Mouse (Mus musculus): Measurements from ENCODE around the gene Tenm4. TPM values are rescaled to one million over a fixed set of nuclear protein-coding genes. Genes with fewer than 3 reads are reported as not detected.

Tenm4 gene
- total and polyA plus RNA-seq, 2 experiments from 2014 or later = 1.4 to 5.9 TPM

DNA sequence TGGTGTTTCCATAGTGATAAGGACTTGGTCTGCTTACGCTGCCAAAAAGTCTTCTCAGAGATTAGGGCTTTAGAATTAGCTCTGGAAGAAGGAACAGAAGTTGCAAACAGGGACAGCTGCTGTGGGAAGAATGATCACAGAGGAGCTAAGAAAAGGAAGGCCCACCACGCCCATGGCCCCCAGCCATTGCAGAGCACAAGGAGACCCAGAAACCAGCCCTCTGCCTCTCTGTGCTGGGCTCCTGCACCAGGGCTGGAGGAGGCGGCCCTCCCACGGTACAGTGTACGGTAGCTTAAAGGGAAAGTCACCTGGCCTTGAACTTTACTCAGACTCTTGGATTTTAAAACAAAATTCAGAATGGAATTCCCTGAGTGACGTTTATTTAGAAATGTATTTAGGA, 597.7 kb downstream of the Tenm4 start:
- peak overlapping the region; percentile 26; the same call in 1 of the 2 replicates for H3K27ac ChIP-seq (ENCODE audit: low read depth)
- DNase-seq (ENCODE audit: low spot score) = no peak
- 71% methylated on average over 6 of the region's 6 CpGs for WGBS

DNA sequence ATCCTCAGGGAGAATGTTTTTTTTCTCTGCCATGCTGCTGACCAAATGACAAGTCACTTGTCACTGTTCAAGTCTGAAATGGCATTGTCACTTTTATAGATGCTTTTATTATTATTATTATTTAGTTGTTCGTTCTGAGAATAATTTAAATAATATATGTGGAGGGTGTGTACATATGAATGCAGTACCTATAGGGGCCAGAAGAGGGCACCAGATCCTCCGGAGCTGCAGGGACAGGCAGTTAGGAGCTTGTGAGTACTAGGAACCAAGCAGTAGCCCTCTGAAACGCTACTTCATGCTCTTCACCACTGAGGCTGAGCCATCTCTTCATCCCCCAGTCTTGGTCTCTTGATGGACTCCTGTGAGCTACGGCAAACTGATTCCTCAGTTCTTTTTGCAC, 598.7 kb downstream of the Tenm4 start:
- no peak for DNase-seq (ENCODE audit: low spot score)
- ATAC-seq (ENCODE audit: insufficient read depth, low read depth) = no peak
- WGBS = 66% methylated on average over 4 of the region's 4 CpGs

More for the DNA sequence above, 597.7 kb downstream of the Tenm4 start:
- Histone ChIP-seq H3K27me3 (ENCODE audit: control insufficient read depth, insufficient read depth, low read length) (no peaks in the 10 kb centered on the region), H3K4me2 (ENCODE audit: low read depth, low read length) (no peak overlapping the region), H3K4me1 (ENCODE audit: control insufficient read depth, insufficient read depth) (peaks cover 10% of the 10 kb centered on the region; the same call in 1 of the 2 replicates), H3K9ac (replicated peaks; ENCODE audit: low read depth, low read length) (no peak overlapping the region), H3K4me3 (ENCODE audit: low read depth, low read length) (no peak overlapping the region), H3K36me3 (replicated peaks; ENCODE audit: control insufficient read depth, insufficient read depth, low read length) (no peaks in the 10 kb centered on the region), H3K9me3 (replicated peaks; ENCODE audit: control insufficient read depth, low read length) (0 out of 2 replicates have a peak, but pooled peaks cover 4% of the 10 kb centered on the region)
- ATAC-seq (ENCODE audit: insufficient read depth, low read depth) = no peak
- TF ChIP-seq EP300 (IDR thresholded peaks at IDR 0.05; ENCODE audit: low read depth) = no peak
- TF ChIP-seq CTCF (IDR thresholded peaks at IDR 0.05; ENCODE audit: low read depth) = no peak

DNA sequence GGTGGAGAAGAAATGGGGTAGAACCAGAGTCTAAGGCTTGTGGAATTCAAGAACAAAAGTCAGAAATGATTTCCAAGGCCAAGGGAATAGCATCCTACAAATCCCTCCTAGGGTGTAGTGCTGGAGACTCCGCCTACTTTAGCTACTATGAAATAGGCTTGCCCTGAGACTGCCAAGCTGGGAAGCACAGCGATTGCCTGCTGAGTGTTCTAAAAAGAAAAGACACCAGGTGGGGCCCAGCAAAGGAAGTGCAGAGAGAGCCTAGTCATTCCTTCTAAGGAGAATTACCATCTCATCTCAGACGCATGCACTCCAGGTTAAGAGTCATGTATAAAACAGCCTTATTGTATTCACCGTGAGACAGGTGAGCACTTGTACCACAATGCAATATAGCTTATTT, 601.9 kb downstream of the Tenm4 start:
- TF ChIP-seq CTCF (IDR thresholded peaks at IDR 0.05; ENCODE audit: low read depth) = no peak
- no peak for TF ChIP-seq EP300 (IDR thresholded peaks at IDR 0.05; ENCODE audit: low read depth)
- WGBS = 80% methylated on average over 4 of the region's 4 CpGs
- ATAC-seq (ENCODE audit: insufficient read depth, low read depth) (no peak), DNase-seq (ENCODE audit: low spot score) (no peak)
- H3K27me3 ChIP-seq (ENCODE audit: control insufficient read depth, insufficient read depth, low read length) = no peaks in the 10 kb centered on the region
- H3K36me3 ChIP-seq (replicated peaks; ENCODE audit: control insufficient read depth, insufficient read depth, low read length) = no peaks in the 10 kb centered on the region
- H3K4me2 ChIP-seq (ENCODE audit: low read depth, low read length) = no peak overlapping the region
- no peak overlapping the region for H3K27ac ChIP-seq (ENCODE audit: low read depth)
- no peak overlapping the region for H3K9ac ChIP-seq (replicated peaks; ENCODE audit: low read depth, low read length)
- no peaks in the 10 kb centered on the region for H3K4me1 ChIP-seq (ENCODE audit: control insufficient read depth, insufficient read depth)
- H3K9me3 ChIP-seq (replicated peaks; ENCODE audit: control insufficient read depth, low read length) = peaks cover 1% of the 10 kb centered on the region; the same call in 1 of the 2 replicates
- no peak overlapping the region for H3K4me3 ChIP-seq (ENCODE audit: low read depth, low read length)

More for the DNA sequence above, 598.7 kb downstream of the Tenm4 start:
- no peak overlapping the region for H3K4me3 ChIP-seq (ENCODE audit: low read depth, low read length)
- H3K4me2 ChIP-seq (ENCODE audit: low read depth, low read length) = no peak overlapping the region
- no peak overlapping the region for H3K27ac ChIP-seq (ENCODE audit: low read depth)
- 0 out of 2 replicates have a peak, but pooled peaks cover 4% of the 10 kb centered on the region for H3K9me3 ChIP-seq (replicated peaks; ENCODE audit: control insufficient read depth, low read length)
- no peak for TF ChIP-seq EP300 (IDR thresholded peaks at IDR 0.05; ENCODE audit: low read depth)
- TF ChIP-seq CTCF (IDR thresholded peaks at IDR 0.05; ENCODE audit: low read depth) = peak; percentile 35
- H3K4me1 ChIP-seq (ENCODE audit: control insufficient read depth, insufficient read depth) = peaks cover 7% of the 10 kb centered on the region; the same call in 1 of the 2 replicates
- H3K36me3 ChIP-seq (replicated peaks; ENCODE audit: control insufficient read depth, insufficient read depth, low read length) = no peaks in the 10 kb centered on the region
- no peak overlapping the region for H3K9ac ChIP-seq (replicated peaks; ENCODE audit: low read depth, low read length)
- H3K27me3 ChIP-seq (ENCODE audit: control insufficient read depth, insufficient read depth, low read length) = no peaks in the 10 kb centered on the region

- no peaks in the 10 kb centered on the region; the same call in 1 of the 2 replicates for H3K9me3 ChIP-seq (replicated peaks; ENCODE audit: control insufficient read depth, low read length)
- no peak for ATAC-seq (ENCODE audit: insufficient read depth, low read depth)
- no peaks in the 10 kb centered on the region for H3K27me3 ChIP-seq (ENCODE audit: control insufficient read depth, insufficient read depth, low read length)
- H3K36me3 ChIP-seq (replicated peaks; ENCODE audit: control insufficient read depth, insufficient read depth, low read length) = no peaks in the 10 kb centered on the region
- H3K9ac ChIP-seq (replicated peaks; ENCODE audit: low read depth, low read length) = no peak overlapping the region
- no peak overlapping the region for H3K4me3 ChIP-seq (ENCODE audit: low read depth, low read length)
- no peaks in the 10 kb centered on the region for H3K4me1 ChIP-seq (ENCODE audit: control insufficient read depth, insufficient read depth)
- H3K4me2 ChIP-seq (ENCODE audit: low read depth, low read length) = no peak overlapping the region
- DNase-seq (ENCODE audit: low spot score) = no peak
- TF ChIP-seq EP300 (IDR thresholded peaks at IDR 0.05; ENCODE audit: low read depth) (no peak), CTCF (IDR thresholded peaks at IDR 0.05; ENCODE audit: low read depth) (no peak)
- no peak overlapping the region for H3K27ac ChIP-seq (ENCODE audit: low read depth)
- 74% methylated on average over 17 of the region's 17 CpGs for WGBS
Measured at GRCm38 (mm10) chr7:96773585-96774225, 602.7 kb downstream of the Tenm4 start.

DNA sequence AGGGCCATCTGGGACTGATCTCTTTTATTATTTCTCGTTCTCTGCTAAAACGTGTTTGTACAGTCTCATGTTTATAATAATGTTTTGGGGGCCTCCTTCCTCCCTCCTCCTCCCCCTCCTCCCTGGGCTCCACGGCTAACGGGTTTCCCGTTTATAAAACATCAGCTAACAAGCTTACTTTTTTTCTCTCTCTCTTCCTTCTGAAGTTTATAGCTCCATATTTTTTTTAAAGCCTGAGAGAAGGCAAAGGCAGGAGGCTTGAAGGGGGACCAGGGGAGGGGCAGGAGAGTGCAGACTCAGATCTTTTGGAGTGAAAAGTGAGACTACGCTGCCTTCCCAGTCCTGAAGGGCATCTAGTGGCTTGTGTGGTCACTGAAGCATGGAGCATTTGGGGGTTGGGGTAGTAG, 604.0 kb downstream of the Tenm4 start:
- Histone ChIP-seq H3K4me2 (ENCODE audit: low read depth, low read length) (no peak overlapping the region), H3K9me3 (replicated peaks; ENCODE audit: control insufficient read depth, low read length) (no peaks in the 10 kb centered on the region; the same call in 1 of the 2 replicates), H3K9ac (replicated peaks; ENCODE audit: low read depth, low read length) (no peak overlapping the region), H3K27ac (ENCODE audit: low read depth) (no peak overlapping the region), H3K27me3 (ENCODE audit: control insufficient read depth, insufficient read depth, low read length) (no peaks in the 10 kb centered on the region), H3K4me3 (ENCODE audit: low read depth, low read length) (no peak overlapping the region), H3K36me3 (replicated peaks; ENCODE audit: control insufficient read depth, insufficient read depth, low read length) (no peaks in the 10 kb centered on the region), H3K4me1 (ENCODE audit: control insufficient read depth, insufficient read depth) (no peaks in the 10 kb centered on the region)
- DNase-seq (ENCODE audit: low spot score) (no peak), ATAC-seq (ENCODE audit: insufficient read depth, low read depth) (no peak)
- TF ChIP-seq CTCF (IDR thresholded peaks at IDR 0.05; ENCODE audit: low read depth) (no peak), EP300 (IDR thresholded peaks at IDR 0.05; ENCODE audit: low read depth) (no peak)
- 65% methylated on average over 6 of the region's 6 CpGs for WGBS

Measured in heart, postnatal 0 days (tissue).